Mouse (Mus musculus) thymus, postnatal 14 days (tissue): ENCODE data around the gene Gm28042.

Experiments used
- DNase-seq: peaks from one replicate; pipeline ENCODE4 v3.0.0; 2021

Gene Gm28042

DNA sequence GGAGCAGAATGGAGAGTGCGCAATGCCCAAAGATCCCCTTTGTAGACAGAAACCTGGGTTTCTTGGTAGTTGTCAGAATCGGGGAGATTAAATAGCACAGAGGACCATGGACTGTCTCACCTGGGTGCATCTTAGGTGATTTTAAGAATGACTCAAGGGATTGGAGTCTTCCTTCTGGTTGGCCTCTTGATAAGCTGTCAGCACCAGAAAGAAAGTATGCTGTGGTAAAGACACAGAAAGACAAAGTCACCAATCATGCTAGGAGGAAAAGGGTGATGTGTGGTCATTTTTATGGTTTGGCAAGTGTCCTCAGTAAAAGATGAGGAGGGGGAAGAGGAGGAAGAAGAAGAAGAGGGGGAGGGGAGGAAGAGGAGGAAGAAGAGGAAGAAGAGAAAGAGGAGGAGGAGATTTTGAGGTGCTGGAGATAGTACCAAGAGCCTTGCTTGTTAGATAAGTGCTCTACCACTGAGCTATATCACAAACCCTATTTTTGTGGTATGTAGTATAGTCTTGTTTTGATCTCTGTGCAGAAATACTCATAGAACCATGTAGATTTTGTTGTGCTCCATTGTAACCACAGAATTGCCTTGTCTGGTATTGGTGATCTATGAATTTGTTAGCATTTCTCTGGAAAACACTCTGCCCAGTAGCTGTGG is 13.3 kb upstream of the Gm28042 start:
- no peak for DNase-seq

DNA sequence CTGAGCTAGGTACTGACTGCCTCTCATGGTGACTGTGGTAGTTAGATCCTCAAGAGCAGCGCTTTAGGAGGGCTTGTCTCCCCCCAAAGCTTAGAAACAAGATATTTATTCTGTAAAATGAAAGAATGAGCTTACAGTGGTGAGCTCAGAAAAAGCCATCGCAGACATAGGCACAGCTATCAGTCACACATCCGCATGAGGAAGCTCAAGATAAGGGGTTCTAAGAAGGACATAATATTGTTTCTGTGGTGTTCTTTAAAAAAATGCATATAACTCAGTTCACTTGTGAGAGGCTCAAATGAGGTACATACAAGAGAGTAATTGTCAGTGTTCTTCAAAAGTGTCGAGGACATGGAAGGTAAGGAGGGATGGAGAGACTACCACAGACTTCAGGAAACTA is 11.4 kb upstream of the Gm28042 start:
- no peak for DNase-seq

DNA sequence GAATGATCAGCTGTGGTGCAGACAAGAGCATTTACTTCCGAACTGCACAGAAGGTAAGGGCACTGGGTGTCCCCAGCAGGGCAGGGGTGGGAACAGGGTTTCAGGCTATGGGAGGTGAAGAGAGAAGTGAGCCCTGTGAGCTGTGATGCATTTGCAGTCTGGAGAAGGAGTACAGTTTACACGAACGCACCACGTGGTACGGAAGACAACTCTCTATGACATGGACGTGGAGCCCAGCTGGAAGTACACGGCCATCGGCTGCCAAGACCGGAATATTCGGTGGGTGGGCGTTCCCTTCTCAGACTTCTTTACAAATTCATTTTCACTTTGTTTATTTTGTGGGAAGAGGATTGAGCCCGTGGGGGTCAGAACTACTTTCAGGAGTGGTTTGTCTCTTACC is 9.7 kb upstream of the Gm28042 start:
- DNase-seq: no peak

DNA sequence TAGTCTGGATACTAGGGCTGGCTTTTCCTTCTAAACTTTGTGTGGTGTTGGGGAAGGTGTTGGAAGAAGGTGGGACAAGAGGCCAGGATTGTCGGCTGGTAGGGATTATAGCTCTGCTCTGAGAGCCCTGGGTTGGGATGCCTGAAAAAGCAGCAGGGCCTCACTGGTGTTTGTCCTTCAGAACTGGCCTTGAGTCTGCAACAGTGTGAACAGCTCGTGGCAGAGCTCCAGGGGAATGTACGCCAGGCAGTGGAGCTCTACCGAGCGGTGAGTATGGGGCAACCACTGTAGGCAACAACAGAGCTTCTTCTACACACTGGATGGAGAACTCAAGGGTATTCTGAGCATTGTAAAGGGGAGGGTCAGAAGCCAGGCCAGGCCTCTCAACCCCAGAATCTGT is 3.0 kb upstream of the Gm28042 start:
- DNase-seq: no peak

DNA sequence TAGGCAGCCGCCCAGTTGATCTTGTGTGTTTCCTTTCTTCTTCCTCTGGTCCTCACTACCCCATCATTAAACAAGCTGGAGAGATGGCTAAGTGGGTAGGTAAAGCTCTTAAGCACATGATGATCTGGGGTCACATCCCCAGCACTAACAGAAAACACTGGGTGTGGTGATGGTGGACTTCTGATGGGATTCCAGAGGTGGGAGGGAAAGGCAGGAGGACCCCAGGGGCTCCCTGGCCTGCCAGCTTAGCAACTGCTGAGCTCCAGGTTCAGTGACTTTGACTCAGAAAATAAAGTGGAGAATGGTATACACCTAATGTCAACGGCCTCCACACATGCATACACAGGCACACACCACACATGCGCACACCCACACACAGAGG is 648 bp downstream of the Gm28042 start:
- no peak for DNase-seq

DNA sequence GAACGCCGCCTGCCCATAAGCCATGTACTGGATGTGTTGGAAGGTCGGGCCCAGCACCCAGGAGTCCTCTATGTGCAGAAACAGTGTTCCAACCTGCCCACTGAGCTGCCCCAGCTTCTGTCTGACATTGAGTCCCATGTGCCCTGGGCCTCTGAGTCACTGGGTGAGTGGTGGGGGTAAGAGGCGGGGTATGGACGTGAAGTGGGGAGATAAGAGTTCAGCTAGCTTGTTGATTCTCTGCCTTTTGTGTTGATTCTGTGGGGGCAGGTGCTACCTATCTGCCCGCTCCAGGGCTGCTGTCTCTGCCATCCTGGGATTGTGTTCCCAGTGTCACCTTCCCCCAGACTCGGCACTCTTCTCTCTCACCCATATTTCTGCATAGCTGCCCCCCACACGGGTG is 3.1 kb downstream of the Gm28042 start:
- no peak for DNase-seq

DNA sequence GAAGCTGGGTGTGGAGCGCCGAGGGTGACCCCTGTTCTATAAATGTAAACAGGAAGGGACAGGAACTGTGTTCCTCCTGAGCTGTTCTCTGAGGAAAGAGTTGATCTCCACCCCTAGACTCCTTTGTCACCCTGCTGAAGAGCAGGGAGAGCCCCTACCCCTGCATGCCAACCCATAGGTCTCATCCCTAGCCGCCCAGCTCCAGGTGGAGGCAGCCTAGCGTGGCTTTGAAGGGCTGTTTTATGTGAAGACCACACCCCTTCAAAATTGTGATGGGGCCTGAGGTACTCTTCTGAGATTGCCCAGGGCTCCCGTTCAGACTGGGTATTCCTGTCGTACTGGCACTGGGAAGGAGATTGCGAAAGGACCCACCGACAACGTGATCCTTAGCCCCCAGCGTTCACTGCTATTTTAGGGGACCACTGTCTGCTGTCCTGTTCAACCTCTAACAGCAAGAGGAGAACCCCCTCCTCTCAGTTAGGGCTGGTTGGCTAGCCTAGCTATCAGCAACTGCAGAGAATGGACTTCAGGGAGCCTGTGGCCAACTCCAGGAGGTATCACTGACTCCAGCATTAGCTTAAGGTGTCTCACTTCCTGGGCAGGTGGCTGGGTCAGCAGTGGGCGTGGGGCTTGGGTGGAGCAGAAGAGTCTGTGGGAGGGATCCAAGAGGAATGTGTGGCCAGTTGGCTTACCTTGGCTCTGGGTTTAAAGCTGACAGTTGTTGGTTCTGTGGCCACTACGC is 5.6 kb downstream of the Gm28042 start, which contains the start of gene Pla2g4b:
Gene Pla2g4b, plus strand, starts transcription at position 692 of the 742 bp plus-strand sequence.
- no peak for DNase-seq

DNA sequence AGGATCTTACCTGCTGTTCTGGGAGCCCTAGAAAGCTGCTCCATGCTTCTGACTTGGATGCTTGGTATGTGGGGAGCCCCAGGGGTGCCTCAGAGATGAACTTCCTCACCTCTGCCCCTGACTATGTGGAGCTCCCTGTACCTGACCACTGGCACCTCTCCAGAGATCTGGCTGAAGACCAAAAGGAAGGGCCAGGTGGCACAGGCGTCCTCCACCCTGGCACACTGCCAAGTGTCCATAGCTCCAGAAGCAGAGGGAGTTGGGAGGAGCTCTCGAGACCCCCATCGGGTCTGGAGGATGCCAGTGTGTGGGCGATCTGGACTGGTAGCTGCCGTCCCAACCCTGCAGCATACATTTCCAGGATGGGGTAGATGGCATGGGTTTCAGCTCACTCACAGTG is 6.4 kb downstream of the Gm28042 start:
- no peak for DNase-seq

DNA sequence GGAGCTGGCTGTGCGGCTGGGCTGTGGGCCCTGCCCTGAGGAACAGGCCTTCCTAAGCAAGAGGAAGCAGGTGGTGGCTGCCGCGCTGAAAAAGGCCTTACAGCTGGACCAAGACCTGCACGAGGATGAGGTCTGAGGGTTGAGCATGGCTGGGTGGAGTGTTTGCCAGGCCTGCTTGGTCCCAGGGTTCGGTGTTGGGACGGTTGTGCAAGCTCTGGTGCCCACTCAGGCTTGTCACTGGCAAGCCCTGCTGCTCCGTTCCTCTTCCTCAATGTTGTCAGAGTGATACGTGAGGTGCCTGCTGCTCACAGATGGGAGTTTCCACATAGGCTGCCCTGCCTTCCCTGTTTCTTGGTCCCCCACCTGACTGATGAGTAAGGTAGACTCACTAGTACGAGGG is 10.5 kb downstream of the Gm28042 start:
- DNase-seq: no peak

DNA sequence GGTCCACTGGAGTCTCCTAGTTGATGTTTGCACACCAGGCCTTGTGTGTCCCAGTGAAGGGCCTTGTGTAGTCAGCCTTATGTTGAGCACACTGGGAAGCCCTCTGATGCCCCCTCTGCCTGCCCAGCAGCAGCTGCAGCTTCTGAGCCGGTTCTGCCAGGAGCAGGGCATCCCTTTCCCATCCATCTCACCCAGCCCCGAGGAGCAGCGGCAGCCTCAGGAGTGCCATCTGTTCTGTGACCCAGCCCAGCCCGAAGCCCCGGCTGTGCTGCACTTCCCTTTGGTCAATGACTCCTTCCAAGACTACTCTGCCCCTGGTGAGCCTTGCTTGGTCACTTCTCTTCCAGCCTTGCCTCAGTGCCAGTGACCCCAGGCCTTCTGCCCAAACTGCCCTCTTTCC is 13.7 kb downstream of the Gm28042 start:
- no peak for DNase-seq

DNA sequence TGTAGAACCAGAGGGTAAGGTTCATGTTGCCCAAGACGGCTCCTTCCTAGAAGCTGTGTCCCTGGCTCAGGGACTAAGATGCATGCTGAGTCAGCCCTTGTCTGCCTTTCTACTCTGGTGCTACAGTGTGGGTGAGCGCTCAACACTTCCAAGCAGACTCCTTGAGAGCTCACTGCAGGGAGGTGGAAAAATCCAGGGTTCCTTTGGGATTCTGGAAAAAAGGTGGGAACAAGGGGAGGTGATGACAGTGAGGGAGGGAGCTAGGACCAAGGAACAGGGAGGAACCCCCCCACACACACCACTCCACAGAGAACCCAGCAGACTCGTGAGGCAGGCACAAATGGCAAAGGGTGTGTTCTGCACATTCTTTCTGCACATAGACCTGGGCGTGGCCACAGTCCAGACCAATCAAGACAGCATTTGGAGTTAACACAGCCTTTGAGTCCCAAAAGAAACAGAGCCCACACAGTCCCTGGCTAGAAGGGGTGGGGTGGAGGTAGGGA is 16.9 kb downstream of the Gm28042 start:
- no peak for DNase-seq

DNA sequence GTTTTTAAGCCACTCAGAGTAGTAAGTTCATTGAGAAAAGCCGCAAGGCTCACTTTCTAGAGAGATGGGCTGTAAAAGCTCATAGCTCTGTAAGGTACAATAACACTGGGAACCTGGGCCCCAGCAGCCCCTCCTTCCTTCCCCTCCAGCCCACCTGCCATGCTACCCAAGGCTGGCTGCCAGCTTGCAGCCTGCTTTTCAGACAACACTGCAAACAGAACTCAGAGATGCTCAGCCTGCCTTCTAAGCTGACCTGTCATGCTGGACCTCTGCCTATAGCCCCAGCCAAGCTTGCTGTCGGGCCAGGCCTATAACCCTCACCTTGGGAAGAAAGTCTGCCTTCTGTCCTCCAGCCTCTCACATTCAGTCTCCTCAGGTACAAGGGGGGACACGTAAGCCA is 17.4 kb downstream of the Gm28042 start:
- DNase-seq: no peak

DNA sequence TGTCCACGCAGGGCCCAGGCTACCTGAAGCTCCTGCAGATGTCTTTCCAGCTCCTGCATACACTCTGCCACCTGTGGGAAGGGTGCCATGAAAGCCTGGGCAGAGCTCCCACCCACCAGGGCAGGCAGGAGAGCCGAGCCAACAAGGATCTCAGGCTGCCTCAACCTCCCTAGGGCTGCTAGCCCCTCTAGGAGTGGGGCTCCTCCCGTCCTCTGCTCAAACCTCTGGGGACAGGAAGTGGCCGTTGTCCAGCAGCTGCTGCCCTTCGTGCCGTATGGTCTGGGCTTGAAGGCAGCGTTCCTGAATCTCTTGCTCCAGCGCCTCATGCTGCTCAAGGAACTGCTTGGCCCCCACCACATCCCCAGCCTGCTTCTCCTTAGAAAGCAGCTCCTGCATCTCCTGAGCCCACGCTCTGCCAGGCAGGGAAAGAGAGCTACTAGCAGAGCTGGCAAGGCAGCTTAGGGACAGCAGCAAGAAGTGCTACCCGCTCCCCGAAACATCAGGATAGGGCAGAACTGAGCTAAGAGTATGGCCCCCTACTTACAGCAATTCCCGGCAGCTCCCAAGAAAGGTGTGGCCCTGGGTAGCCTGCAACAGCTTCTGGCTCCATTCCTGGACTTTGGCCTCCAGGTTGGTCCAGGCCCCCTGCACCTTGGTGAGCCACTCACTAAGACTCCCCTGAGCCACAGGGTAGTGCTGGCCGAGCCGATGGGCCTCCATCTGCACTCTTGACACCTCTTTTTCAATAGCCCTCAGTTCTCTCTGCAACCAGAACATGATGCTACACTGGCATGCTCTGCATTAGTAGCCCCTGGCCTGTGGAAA is 19.4 kb downstream of the Gm28042 start:
- DNase-seq: no peak

DNA sequence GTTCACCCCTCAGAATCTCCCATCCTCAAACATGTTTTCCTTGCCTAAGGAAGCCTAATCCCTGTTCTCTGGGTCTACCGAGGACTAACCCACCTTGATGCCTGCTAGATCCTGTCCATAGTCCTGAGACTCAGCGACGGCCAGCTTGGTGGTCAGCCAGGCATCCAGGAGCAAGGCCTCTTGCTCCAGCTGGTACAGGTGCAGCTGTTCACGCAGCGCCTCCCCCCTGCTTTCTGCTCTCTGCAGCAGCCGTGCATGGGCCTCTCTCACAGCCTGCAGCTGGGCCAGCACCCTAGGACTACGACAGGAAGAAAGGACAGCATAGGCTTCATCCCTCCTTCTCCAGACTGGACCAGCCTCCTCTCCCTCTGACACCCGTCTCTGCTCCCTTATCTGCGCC is 20.9 kb downstream of the Gm28042 start:
- DNase-seq: no peak

DNA sequence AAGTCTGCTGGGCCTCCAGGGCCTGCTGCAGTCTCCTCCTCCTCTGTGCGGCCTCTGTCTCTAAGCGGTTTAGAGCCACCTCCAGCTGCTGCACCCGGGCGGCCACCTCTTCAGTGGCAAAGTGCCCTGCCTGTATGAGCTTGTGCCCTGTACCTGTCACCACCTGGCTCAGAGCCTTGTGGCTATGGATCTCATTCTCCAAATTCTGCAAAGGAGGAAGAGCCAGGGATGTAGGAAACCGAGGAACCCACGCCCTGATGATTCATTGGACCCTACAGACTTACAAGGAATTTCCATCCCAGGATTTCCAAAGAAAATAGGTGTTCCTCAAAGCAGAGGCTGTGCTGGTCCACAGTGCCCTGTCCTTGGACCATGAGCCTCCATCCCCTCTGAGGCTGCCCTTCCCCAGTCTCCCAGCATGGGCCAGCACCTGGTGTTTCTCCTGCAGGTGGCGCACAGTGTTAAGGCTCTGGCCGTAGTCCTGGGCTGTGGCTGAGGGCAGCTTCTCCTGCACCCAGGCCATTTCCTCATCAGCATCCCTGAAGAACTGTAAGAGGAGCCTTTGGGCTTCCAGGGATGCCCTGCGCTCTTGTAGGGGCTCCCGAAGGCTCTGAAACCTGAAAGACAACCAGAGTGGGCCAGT is 22.5 kb downstream of the Gm28042 start:
- DNase-seq: peak; percentile 25

DNA sequence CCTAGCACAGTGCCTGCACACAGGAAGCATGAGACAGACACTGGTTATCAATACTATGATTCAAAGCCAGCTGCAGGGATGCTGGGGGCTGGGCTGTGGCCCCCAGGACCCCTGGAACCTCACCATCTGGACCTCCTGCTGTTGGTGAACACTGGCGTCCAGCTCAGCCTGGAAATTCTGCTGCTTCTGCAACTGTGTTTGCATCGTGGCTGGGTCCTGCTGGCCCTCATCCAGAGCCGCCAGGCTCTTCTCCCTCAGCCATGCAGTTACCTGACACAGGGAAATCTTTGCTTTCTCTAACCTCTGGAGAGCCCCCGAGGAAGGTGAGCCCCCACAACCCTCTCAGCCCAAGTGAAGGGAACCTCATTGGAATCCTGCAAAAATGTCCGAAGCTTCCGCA is 24.1 kb downstream of the Gm28042 start:
- no peak for DNase-seq

DNA sequence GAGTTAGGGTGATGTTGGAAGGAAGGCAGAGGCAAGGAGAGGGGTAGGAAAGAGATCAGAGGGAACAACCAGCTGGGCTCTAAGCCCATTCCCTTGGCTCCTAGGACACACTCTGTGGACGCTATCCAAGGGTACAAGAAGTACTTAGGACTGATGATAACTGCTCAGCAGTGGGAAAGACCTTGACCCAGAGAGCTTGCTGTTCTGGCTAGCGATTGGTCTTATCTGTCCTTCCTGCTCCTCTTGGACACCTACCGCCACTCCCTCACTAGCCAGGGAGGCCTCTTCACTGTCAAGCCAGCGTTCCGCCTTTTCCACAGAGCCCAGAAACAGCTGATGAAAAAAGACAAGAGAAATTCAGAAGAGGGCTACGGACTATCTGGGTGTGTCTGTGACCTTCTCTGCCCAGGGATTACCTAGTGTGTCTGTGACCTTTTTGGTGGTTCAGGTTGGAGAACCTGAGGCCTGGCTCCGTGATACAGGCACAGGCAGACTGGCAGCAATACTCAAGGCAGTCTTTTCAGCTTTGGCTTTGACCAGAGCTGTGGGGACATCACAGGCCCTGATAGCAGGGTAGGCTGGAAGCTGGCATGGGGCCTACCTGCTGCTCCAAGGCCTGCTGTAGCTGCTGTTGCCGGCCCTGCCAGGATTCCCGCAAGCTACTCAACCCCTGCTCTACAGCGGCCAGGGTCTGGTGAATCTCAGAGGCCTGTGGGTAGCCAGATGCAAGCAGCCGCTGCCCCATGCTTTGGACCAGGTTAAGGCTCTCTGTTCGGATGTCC is 27.7 kb downstream of the Gm28042 start:
- no peak for DNase-seq

DNA sequence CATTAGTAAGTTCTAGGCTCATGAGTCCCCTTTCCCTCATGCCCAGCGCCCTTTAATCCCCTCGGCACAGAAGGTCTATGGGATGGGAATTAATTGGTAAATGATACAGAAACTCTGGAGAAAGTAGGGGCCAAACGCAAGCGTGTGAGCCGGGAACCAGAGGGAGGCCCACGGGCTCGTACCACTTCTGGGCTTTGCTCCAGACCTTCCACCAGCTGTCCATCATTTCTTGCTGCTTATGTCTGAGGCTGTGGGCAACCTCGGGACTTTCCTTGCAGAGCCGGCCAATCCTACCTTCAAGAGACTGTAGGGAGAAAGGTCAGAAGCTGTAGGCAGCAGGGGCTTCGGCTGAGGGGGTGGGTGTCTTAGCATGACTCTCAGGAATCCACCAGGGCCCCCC is 28.6 kb downstream of the Gm28042 start:
- no peak for DNase-seq

DNA sequence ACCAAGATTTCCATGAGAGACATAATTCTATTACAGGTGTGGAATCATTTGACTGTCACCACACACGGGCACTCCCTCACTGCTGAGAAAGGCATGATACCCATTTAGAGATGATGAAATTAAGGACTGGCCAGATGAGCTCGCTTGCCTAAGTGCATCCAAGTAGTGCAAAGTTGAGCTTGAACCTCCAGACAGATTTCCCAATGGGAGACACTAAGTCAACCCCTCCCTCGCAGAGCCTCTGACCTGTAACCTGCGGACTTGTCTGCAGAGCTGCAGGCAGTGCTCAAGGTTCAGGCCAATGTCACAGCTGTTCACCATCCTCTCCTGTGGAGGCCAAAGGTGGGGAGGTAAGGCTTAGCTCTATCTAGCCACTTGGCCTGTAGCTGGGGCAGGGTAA is 31.5 kb downstream of the Gm28042 start:
- DNase-seq: no peak

DNA sequence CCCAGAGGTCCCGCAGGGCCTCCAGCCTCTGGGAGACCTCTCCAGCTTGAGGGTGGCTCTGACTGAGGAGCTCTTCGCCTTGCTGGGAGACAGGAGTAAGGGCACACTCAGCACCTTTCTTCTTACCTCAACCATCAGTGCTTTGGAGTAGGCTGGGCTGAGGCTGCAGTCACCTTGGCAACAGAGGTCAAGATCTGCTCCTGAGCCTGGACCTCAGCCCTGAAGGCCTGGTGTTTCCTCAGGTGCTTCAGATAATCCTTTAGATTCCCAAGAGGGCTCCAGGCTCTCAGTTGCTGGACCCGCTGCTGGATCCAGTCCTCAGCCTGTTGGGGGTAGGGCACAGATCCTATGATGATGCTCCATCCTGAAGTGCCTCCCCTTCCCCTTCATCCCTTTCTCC is 32.2 kb downstream of the Gm28042 start:
- no peak for DNase-seq

DNA sequence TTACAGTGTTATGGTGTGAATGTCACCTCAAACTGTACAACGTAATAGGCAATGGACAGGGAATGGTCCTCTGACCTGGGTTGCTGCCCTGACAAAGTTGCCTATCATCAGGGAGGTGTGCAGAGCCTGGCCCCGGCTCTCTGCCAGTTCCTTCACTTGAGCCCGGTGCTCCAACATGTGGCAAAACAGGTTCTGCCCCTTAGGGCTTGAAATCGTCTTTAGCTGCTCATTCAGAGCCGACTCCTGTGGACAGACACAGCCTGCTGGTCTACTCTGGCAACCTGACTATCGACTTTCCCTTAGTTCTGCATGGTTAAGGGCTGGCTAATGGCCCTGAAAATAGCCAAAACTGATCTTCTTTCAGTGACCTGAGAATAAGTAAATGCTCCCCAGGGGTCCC is 32.9 kb downstream of the Gm28042 start:
- no peak for DNase-seq

DNA sequence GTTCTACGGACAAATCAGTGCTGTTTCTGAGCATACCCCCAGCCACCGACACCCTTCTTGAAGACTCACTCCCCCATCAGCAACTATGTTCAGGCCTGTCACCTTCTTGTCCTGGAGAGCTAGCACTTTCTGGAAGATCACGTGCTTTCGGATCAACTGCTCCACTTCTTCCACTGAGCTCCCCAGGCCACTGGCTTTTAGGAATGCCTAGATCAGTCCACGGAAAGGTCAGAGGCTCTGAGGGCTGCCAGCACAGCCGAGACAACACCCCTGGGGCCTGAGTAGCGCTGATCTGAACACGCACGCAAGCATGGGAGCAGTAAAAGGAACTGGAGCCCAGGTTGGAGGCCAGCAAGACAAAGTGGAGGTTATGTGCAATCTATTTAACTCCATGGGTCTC is 33.4 kb downstream of the Gm28042 start:
- DNase-seq: no peak
